Mouse (Mus musculus) liver, embryonic 11.5 days (tissue): ENCODE results near the gene Tmem270. TPM values are rescaled to one million over a fixed set of nuclear protein-coding genes. Genes with fewer than 3 reads are reported as not detected.

Experiments used
- ATAC-seq: fragments of 200-750 bp; cut with Nextera tagmentation; replicated peaks from 2 replicates; pipeline ENCODE4 v1.8.0; 2017; ENCODE audit warnings: moderate number of reproducible peaks, mild to moderate bottlenecking, moderate TSS enrichment, moderate library complexity; ENCODE audit not compliant: low FRiP score
- DNase-seq: peaks from one replicate; pipeline ENCODE4 v3.0.0-alpha.2; 2017; ENCODE audit warnings: low spot score
- H3K27ac ChIP-seq: fragments of 300-500 bp; sonication (generic); 2 replicates; pipeline ENCODE4 v1.5.1; 2014; ENCODE audit warnings: mild to moderate bottlenecking, low read depth, low read length, control low read depth
- H3K27me3 ChIP-seq: fragments of 300-500 bp; sonication (generic); replicated peaks from 2 replicates; pipeline ENCODE4 v1.6.1; 2014; ENCODE audit warnings: low read length, mixed read lengths; ENCODE audit not compliant: control insufficient read depth, insufficient read depth
- H3K36me3 ChIP-seq: fragments of 300-500 bp; sonication (generic); 2 replicates; pipeline ENCODE4 v1.6.1; 2014; ENCODE audit warnings: mild to moderate bottlenecking, low read length, moderate library complexity, mixed read lengths; ENCODE audit not compliant: control insufficient read depth, insufficient read depth
- H3K4me1 ChIP-seq: fragments of 300-500 bp; sonication (generic); replicated peaks from 2 replicates; pipeline ENCODE4 v1.6.1; 2014; ENCODE audit warnings: low read length, mixed read lengths; ENCODE audit not compliant: control insufficient read depth, insufficient read depth
- H3K4me2 ChIP-seq: fragments of 300-500 bp; sonication (generic); 2 replicates; pipeline ENCODE4 v1.6.1; 2014; ENCODE audit warnings: mild to moderate bottlenecking, control low read depth, moderate library complexity
- H3K4me3 ChIP-seq: fragments of 300-500 bp; sonication (generic); 2 replicates; pipeline ENCODE4 v1.5.1; 2014; ENCODE audit warnings: low read depth, low read length, control low read depth
- H3K9ac ChIP-seq: fragments of 300-500 bp; sonication (generic); 2 replicates; pipeline ENCODE4 v1.6.1; 2014; ENCODE audit warnings: low read depth, low read length, control low read depth
- H3K9me3 ChIP-seq: fragments of 300-500 bp; sonication (generic); 2 replicates; pipeline ENCODE4 v1.6.1; 2016; ENCODE audit warnings: low read length, inconsistent platforms, mixed read lengths; ENCODE audit not compliant: control insufficient read depth
- whole genome bisulfite sequencing: fragments of 180-500 bp; shearing (Covaris S2); extraction: QIAGEN DNeasy Blood & Tissue Kit; methylation state at CpG from one replicate; pipeline ENCODE4 v1.1.7; 2014; 5-methylcytosine and 5-hydroxymethylcytosine counted together
- polyA plus RNA-seq: library from polyadenylated mRNA; unstranded; fragments of >200 nt; fragmentation: Nextera tagmentation; extraction: Ambion mirVana; gene quantifications from 2 replicates; pipeline ENCODE4 v1.2.1, GENCODE M21; 2014

Tmem270 gene
- polyA plus RNA-seq, 1 experiment from 2014 or later: not detected

GRCm38 (mm10) chr5:134887447-134888335 lies 18.8 kb downstream of the Tmem270 start:
- ATAC-seq: no peak
- no peaks in the 10 kb centered on the region for H3K4me1 ChIP-seq
- H3K4me2 ChIP-seq: no peak overlapping the region
- no peaks in the 10 kb centered on the region for H3K36me3 ChIP-seq
- no peak for DNase-seq
- H3K27me3 ChIP-seq: no peaks in the 10 kb centered on the region
- no peak overlapping the region for H3K9ac ChIP-seq
- H3K4me3 ChIP-seq: no peak overlapping the region
- H3K9me3 ChIP-seq: no peaks in the 10 kb centered on the region
- 46% methylated on average over 18 of the region's 18 CpGs for WGBS
- H3K27ac ChIP-seq: no peak overlapping the region

- Histone ChIP-seq H3K4me2 (no peak overlapping the region), H3K9ac (no peak overlapping the region), H3K27me3 (no peaks in the 10 kb centered on the region), H3K27ac (no peak overlapping the region), H3K4me1 (no peaks in the 10 kb centered on the region), H3K9me3 (no peaks in the 10 kb centered on the region), H3K4me3 (no peak overlapping the region), H3K36me3 (no peaks in the 10 kb centered on the region)
- DNase-seq (no peak), ATAC-seq (no peak)
- WGBS: 60% methylated on average over 3 of the region's 3 CpGs
These were observed 23.5 kb downstream of the Tmem270 start for GRCm38 (mm10) chr5:134883077-134883476.

- Histone ChIP-seq H3K27ac (no peak overlapping the region), H3K27me3 (no peaks in the 10 kb centered on the region), H3K4me3 (no peak overlapping the region), H3K36me3 (no peaks in the 10 kb centered on the region), H3K4me1 (no peaks in the 10 kb centered on the region), H3K4me2 (no peak overlapping the region), H3K9ac (no peak overlapping the region), H3K9me3 (no peaks in the 10 kb centered on the region)
- no peak for DNase-seq
- WGBS: 69% methylated on average over 10 of the region's 10 CpGs
- ATAC-seq: no peak
These were observed 29.7 kb downstream of the Tmem270 start for GRCm38 (mm10) chr5:134876801-134877200.

- no peak overlapping the region for H3K9ac ChIP-seq
- H3K4me2 ChIP-seq: no peak overlapping the region
- no peaks in the 10 kb centered on the region for H3K4me1 ChIP-seq
- DNase-seq (no peak), ATAC-seq (no peak)
- H3K4me3 ChIP-seq: no peak overlapping the region
- 83% methylated on average over 5 of the region's 5 CpGs for WGBS
- H3K27ac ChIP-seq: no peak overlapping the region
- H3K27me3 ChIP-seq: no peaks in the 10 kb centered on the region
- no peaks in the 10 kb centered on the region for H3K36me3 ChIP-seq
- H3K9me3 ChIP-seq: no peaks in the 10 kb centered on the region
These were observed 31.3 kb downstream of the Tmem270 start for GRCm38 (mm10) chr5:134875245-134875644.

GRCm38 (mm10) chr5:134873956-134874879 lies 32.3 kb downstream of the Tmem270 start:
- Histone ChIP-seq H3K9ac (no peak overlapping the region), H3K36me3 (no peaks in the 10 kb centered on the region), H3K4me3 (no peak overlapping the region), H3K4me1 (no peaks in the 10 kb centered on the region), H3K4me2 (no peak overlapping the region), H3K27ac (no peak overlapping the region), H3K27me3 (no peaks in the 10 kb centered on the region), H3K9me3 (no peaks in the 10 kb centered on the region)
- 77% methylated on average over 21 of the region's 21 CpGs for WGBS
- no peak for DNase-seq
- ATAC-seq: no peak

- ATAC-seq (no peak), DNase-seq (no peak)
- H3K36me3 ChIP-seq: no peaks in the 10 kb centered on the region
- H3K4me2 ChIP-seq: no peak overlapping the region
- 78% methylated on average over 8 of the region's 8 CpGs for WGBS
- H3K27me3 ChIP-seq: no peaks in the 10 kb centered on the region
- H3K9ac ChIP-seq: no peak overlapping the region
- H3K9me3 ChIP-seq: no peaks in the 10 kb centered on the region
- H3K4me1 ChIP-seq: no peaks in the 10 kb centered on the region
- H3K4me3 ChIP-seq: no peak overlapping the region
- no peak overlapping the region for H3K27ac ChIP-seq
These were observed 33.5 kb downstream of the Tmem270 start for GRCm38 (mm10) chr5:134873034-134873433.

- Histone ChIP-seq H3K4me2 (no peak overlapping the region), H3K9ac (no peak overlapping the region), H3K4me1 (no peaks in the 10 kb centered on the region), H3K9me3 (no peaks in the 10 kb centered on the region), H3K27ac (no peak overlapping the region), H3K4me3 (no peak overlapping the region), H3K36me3 (no peaks in the 10 kb centered on the region), H3K27me3 (no peaks in the 10 kb centered on the region)
- WGBS: 67% methylated on average over 5 of the region's 5 CpGs
- DNase-seq: no peak
- ATAC-seq: no peak
These were observed 33.9 kb downstream of the Tmem270 start for GRCm38 (mm10) chr5:134872597-134872996.

GRCm38 (mm10) chr5:134868506-134868905 lies 38.0 kb downstream of the Tmem270 start:
- no peak overlapping the region for H3K4me3 ChIP-seq

More at GRCm38 (mm10) chr5:134868506-134868905, 38.0 kb downstream of the Tmem270 start:
- Histone ChIP-seq H3K27me3 (no peaks in the 10 kb centered on the region), H3K36me3 (no peaks in the 10 kb centered on the region), H3K9ac (no peak overlapping the region), H3K4me2 (no peak overlapping the region), H3K9me3 (no peaks in the 10 kb centered on the region), H3K4me1 (no peaks in the 10 kb centered on the region), H3K27ac (no peak overlapping the region)
- ATAC-seq: no peak
- WGBS: 68% methylated on average over 5 of the region's 5 CpGs
- DNase-seq: no peak
